Mouse (Mus musculus) monocyte, adult 5-6 weeks (primary cell): ENCODE measurements around the gene Slc16a10. TPM values are rescaled to one million over a fixed set of nuclear protein-coding genes. Genes with fewer than 3 reads are reported as not detected.
"Not testable (repeated sequence)": the region's sequence is repeated elsewhere in the genome, so short reads cannot be mapped to it uniquely, and the experiment has no call there.

Experiments used
- ATAC-seq: fragments of 153-309, 156-312 bp; replicated peaks from 2 replicates; pipeline ENCODE4 v1.8.0; 2017; ENCODE audit warnings: mild to moderate bottlenecking; ENCODE audit not compliant: low TSS enrichment, insufficient number of reproducible peaks, severe bottlenecking, poor library complexity, low FRiP score
- total RNA-seq: library from RNA; stranded (forward); fragments of 200-1000, 200-491, 200-594 nt; gene quantifications from 3 replicates; pipeline ENCODE4 v1.2.3, GENCODE M21; 2017

Slc16a10 gene
- total RNA-seq, 1 experiment from 2014 or later: 19.6 TPM

- no peak for ATAC-seq
Observed at GRCm38 (mm10) chr10:40053896-40054295, 88.2 kb downstream of the Slc16a10 start.

- peak; percentile 34; the same call in 1 of the 2 replicates for ATAC-seq
Observed at GRCm38 (mm10) chr10:40053257-40053895, 88.7 kb downstream of the Slc16a10 start.

DNA sequence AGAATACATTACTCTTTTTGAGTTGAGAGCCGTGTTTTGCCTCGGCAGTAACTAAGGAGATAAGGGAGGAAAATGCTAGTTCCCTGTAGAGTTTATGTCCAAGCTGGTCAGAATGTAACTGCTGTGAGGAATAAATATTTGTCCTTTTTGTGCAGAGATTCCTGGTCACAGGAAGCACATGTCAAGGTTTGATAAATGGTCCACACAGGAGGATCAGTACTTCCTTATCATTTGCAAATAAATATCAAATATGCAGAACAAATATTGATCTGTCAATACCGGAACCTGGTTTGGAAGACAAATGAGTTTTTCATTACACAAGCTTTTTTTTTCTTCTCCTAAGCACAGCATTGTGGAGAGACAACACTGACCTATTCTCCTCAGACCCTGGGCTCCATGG, 90.1 kb downstream of the Slc16a10 start:
- no peak for ATAC-seq

DNA sequence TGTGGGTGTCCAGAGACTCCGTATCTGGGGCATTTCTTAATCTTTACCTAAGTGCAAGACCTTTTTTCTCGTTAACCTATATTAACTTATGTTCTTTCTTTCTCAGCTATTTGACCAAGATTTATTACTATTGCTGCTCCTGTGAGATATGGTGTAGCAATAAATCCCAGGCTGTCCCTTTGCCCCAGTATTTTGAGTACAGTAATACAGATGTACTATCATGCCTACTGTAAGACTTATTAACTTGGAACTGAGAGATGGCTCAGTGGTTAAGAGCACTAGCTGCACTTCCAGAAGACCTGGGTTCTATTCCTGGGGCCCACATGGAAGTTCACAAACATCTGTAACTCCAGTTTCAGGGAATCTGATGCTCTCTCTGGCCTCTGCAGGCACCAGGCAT, 91.3 kb downstream of the Slc16a10 start:
- no peak for ATAC-seq

DNA sequence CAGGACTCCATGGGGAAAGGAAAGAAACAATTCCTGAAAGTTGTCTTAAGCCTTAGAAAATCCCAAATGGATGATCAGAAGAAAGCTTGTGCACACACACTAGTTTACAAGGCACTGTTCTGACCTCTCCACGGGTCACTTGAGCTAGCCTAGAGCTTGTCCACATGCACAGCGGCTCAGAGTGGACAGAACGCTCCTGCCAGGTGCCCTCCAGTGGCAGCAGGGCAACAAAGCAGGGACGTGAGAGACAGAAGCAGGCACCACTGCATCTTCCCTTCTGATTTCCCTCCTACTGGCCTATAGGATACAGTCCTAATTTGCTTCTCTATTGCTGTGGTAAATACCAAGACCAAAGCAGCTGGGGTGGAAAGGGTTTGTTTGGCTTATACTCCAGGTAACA, 100.7 kb downstream of the Slc16a10 start:
- no peak for ATAC-seq

- no peak for ATAC-seq
Observed at GRCm38 (mm10) chr10:40036686-40037560, 105.1 kb downstream of the Slc16a10 start.

DNA sequence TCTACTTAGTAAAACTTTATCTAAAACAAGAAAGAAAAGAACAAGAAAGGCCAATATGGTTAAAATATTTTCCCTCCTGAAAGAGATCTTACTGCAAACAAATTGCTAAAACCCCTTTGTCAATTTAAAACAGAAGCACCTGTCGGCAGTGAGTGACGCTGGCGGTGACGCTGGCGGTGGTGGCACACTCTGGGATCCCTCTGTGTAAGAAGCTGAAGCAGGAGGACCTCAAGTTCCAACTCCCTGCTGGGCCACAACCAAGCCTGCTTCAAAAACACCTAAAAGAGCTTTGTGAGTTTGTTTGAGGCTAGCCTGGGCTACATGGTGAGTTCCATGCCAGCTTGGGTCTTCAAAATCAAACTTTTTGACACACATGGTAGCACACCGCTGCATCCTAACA, 107.1 kb downstream of the Slc16a10 start:
- ATAC-seq: no peak

- no peak for ATAC-seq
Observed at GRCm38 (mm10) chr10:40032897-40033296, 109.2 kb downstream of the Slc16a10 start.

DNA sequence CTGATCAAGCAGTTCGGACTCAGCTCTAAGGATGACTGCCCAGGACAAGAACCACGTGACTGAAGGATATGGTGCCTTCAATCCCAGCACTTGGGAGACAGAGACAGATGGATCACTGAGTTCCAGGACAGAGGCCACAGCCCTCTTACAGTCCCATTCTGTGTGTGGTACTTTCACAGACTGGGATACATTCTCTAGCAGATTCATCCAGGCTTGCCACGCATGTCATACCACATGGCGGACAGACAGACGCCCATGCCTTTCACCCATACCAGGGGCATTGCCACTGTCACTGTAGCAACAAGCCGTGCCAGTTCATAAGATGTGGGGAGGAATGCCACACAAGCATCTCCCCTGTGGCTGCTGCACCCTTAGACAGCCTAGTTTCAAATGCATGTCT, 111.3 kb downstream of the Slc16a10 start:
- ATAC-seq: no peak

- ATAC-seq: no peak
Observed at GRCm38 (mm10) chr10:40029610-40030009, 112.4 kb downstream of the Slc16a10 start.

DNA sequence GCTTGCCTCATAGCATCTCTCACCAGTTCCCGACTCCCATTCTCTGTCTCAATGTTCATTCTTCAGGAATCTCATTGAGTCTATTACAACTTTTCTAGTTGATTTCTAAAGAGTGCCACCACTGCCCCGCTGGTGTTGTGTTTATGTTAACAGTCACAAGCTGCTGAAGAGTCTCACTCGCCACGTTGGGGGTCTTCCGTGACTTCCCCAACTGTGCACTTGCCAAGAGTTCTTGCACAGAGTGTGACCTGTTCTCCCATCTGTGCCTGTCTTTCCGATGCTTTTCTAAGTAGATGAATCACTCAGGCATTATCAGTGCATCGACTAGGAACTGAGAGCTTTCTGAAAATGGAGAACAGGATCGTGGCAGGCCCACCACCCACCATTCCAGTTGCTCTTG, 114.0 kb downstream of the Slc16a10 start:
- no peak for ATAC-seq

DNA sequence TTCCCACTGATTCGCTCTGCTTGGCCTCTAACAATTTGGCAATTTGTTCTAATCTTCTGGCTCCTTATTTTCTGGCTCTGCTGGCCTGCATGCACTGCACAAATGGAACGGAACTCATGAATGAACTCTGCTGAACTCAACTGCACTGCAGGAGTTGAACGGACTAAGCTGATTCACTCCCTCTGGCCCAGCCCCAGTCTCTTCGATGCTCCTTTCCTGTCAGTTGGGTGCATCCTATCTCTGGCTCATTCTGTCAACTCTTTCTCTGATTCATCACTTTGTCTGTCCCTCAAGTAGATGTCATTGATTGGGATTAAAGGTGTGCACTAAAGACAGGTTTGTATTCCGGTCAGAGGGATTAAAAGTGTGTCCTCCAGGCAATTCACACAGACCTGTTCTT, 115.5 kb downstream of the Slc16a10 start:
- ATAC-seq: no peak

DNA sequence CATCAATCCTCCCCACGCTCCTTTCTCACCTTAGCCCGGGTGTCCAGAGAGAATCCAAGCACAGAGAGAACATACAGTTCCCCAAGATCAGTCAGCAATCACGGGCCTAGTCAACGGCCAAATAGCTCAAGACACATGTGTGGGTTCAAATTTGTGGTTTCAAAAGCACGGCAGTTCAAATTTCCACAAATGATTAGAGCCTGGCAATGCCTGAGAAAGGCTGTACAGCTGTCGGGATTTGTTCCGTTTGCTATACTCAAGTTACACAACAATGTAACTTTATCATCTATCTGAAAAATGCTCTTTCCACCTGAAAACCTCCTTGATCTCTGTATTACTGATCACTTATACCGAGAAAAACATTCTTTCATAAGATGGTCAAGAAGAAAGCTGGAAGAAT, 116.5 kb downstream of the Slc16a10 start:
- ATAC-seq: no peak

DNA sequence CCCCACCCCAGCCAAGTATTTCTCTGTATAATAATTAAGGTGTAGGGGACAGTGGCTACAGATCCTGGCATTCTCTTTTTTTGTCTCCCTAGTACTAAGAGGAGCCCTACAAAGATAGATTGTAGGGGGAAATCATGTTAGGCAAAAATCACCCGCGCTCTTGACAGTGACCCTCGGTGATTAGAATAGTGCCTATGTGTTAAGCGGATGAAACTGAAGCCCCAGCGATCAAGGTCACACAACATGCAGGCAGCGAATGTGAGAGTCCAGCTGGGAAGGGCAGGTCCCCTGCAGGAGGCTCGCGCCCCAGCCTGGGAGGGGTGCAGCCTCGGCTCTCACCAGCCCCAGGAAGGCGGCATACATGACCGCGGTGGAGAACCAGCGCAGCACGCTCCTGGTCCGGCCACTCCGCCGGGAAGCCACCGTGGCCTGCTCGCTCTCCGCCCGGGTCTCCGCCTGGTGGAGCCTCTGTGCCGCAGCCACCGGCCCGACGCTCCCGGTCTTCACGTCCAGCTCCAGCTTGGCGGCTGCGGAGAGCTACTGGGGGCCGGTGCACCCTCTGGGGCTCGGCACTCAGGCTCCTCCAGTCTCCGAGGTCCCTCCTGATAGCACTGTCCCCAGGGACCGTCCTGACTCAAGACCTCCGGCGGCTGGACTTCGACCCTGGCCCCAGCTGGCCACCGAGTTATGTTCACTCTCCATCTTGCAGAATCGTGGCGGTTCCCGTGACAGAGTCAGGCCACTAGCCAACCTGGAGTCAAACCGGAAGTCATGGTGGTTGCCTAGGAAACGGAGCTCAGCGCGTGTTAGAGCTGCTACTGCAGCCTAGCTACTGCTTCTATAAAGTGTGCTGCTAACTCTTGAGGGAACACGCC, 117.3 kb downstream of the Slc16a10 start, which contains the start of gene Mfsd4b1:
Mfsd4b1 (minus strand) TSS at position 715 of the 875 bp plus-strand sequence.
- peak; percentile 67 for ATAC-seq

- no peak for ATAC-seq
Observed at GRCm38 (mm10) chr10:40020401-40020800, 121.7 kb downstream of the Slc16a10 start.

GRCm38 (mm10) chr10:40019492-40019891, 122.6 kb downstream of the Slc16a10 start:
- no peak for ATAC-seq

GRCm38 (mm10) chr10:40018261-40018860, 123.7 kb downstream of the Slc16a10 start:
- no peak for ATAC-seq

DNA sequence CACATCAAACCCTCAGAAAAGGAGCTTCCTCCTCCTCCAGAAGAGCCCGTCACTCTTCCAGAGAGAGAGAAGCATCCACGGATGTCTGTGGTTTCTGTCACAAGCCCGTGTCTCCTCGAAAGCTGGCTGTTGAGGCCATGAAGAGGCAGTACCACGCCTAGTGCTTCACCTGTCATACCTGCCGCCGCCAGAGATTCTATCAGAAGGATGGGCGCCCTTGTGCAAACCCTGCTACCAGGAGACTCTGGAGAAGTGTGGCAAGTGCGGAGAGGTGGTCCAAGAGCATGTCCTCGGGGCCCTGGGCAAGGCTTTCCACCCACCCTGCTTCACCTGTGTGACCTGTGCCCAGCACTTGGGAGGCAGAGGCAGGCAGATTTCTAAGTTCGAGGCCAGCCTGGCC, 132.5 kb downstream of the Slc16a10 start:
- no peak for ATAC-seq

DNA sequence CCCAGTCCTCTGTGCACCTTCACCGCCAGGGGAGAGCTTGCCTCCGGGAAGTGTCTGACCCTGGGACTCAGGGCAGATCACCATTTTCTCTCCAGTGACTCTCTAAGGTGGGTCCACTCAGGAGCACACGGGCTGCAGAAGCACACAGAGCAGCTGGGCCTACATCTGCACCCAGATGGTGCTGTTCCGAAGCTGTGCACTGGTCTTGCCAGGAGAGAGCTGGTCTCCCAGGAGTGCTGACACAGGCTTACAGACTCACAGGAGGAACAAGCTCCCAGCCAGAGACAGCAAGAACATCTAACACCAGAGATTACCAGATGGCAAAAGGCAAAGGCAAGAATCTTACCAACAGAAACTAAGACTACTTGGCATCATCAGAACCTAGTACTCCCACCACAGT, 133.2 kb downstream of the Slc16a10 start:
- not testable (repeated sequence) for ATAC-seq
